Mouse (Mus musculus) spleen, postnatal 36 days (tissue): Measurements from ENCODE around the gene Zfp84.
A peak's percentile ranks its signal among the peaks of the same experiment; 100 is the strongest.

Source experiments
- DNase-seq, 2 experiments: peaks; one replicate each; pipeline ENCODE4 v3.0.0; 2022; ENCODE audit warnings: low spot score in 2 of 2, mixed read lengths in 1 of 2

Gene Zfp84

GRCm38 (mm10) chr7:29815910-29816429 lies 47.6 kb downstream of the Zfp84 start, which contains the start of gene Zfp790:
Gene Zfp790 (plus strand): TSS chr7:29816114.
- DNase-seq = peak; percentile 87 to 88

GRCm38 (mm10) chr7:29818619-29819254 lies 50.4 kb downstream of the Zfp84 start:
- DNase-seq = peak; percentile 71 to 77

GRCm38 (mm10) chr7:29828001-29828400 lies 59.6 kb downstream of the Zfp84 start:
- no peak for DNase-seq
